Mouse (Mus musculus) heart, postnatal 14 days (tissue): ENCODE results near the gene Tmed8. TPM values are rescaled to one million over a fixed set of nuclear protein-coding genes. Genes with fewer than 3 reads are reported as not detected.

Source experiments
- DNase-seq, 2 experiments: peaks; one replicate each; pipeline ENCODE4 v3.0.0; 2021 to 2022
- intact Hi-C: fragments of 180-260 bp; cut with DNase I; formaldehyde crosslinking; loops from one replicate; pipeline ENCODE4 v1.15.1; 2025
- total RNA-seq, 2 experiments: library from RNA; stranded (reverse); gene quantifications; 2 replicates each; pipeline ENCODE4 v1.2.3; 2021

The Tmed8 gene
- total RNA-seq, 2 experiments from 2014 or later: 5.4 to 6.0 TPM

- intact Hi-C loops: no loop called here
- DNase-seq: no peak
Observed at GRCm38 (mm10) chr12:87121918-87122589, 78.2 kb downstream of the Tmed8 start.

Other genes starting within 250 kb of the Tmed8 start
- not detected for gene Zdhhc22, start 210.0 kb downstream of the Tmed8 start, total RNA-seq
- under 1 TPM in 1 of 2 experiments, not detected in 1; 0.07 TPM for gene Tmem63c, start 179.1 kb downstream of the Tmed8 start, total RNA-seq
- not detected for gene Ngb, start 97.9 kb downstream of the Tmed8 start, total RNA-seq
- gene Gstz1, start 53.3 kb downstream of the Tmed8 start, total RNA-seq: 10 to 100 TPM; 48.1 to 53.0 TPM
- gene Pomt2, start 52.5 kb downstream of the Tmed8 start, total RNA-seq: 10 to 100 TPM; 11.5 to 11.9 TPM
- under 1 TPM; 0.32 to 0.57 TPM for gene Samd15, start 731 bp downstream of the Tmed8 start, total RNA-seq
- gene Noxred1, start 38.3 kb upstream of the Tmed8 start, total RNA-seq: under 1 TPM; 0.33 to 0.66 TPM
- gene Vipas39, start 65.8 kb upstream of the Tmed8 start, total RNA-seq: 10 to 100 TPM; 28.9 to 29.8 TPM
- gene Ahsa1, start 66.0 kb upstream of the Tmed8 start, total RNA-seq: 100 to 1,000 TPM; 103 to 107 TPM
- under 1 TPM in 1 of 2 experiments, not detected in 1; 0.15 TPM for gene Ism2, start 99.3 kb upstream of the Tmed8 start, total RNA-seq
- 10 to 100 TPM; 39.4 to 43.5 TPM for gene Sptlc2, start 187.9 kb upstream of the Tmed8 start, total RNA-seq
- 100 to 1,000 TPM; 140 to 162 TPM for gene Slirp, start 243.4 kb upstream of the Tmed8 start, total RNA-seq
- gene Alkbh1, start 243.6 kb upstream of the Tmed8 start, total RNA-seq: 10 to 100 TPM; 11.2 to 12.9 TPM